Mouse (Mus musculus) frontal cortex, adult 2 months (tissue): ENCODE measurements at regions not wholly inside any gene's neighbourhood (a gene's known extent, or its start where the extent isn't known, plus 50 kb on each side); places are given as distances from the start of the nearest gene placed in this dataset.
"Not testable (repeated sequence)": the region's sequence is repeated elsewhere in the genome, so short reads cannot be mapped to it uniquely, and the experiment has no call there.

Experiments used
- DNase-seq, 2 experiments: peaks; one replicate each; pipeline ENCODE4 v3.0.0; 2022; ENCODE audit warnings: low spot score in 1 of 2; ENCODE audit errors: extremely low spot score in 1 of 2

DNA sequence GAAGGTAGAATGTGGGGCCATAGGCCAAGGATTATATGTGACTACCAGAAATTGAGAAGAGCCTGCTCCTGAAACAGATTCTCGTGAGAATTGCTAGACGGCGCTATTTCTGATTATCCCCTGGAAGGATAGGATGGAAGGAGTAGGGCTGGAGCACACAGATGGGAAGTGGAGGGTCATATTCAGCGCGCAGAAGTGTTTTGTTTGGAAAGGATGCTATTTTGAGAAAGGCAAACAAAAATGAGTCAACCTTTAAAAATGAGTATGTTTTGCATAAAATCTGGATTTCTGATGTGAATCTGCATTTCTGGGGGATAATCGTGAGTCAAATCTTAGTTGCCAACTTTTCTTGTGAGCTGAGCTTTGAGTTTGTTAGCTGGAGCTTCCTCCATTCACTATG is 58.1 kb upstream of the Fshb start:
- DNase-seq, result peak in 1 of 2 experiments; percentile 39

DNA sequence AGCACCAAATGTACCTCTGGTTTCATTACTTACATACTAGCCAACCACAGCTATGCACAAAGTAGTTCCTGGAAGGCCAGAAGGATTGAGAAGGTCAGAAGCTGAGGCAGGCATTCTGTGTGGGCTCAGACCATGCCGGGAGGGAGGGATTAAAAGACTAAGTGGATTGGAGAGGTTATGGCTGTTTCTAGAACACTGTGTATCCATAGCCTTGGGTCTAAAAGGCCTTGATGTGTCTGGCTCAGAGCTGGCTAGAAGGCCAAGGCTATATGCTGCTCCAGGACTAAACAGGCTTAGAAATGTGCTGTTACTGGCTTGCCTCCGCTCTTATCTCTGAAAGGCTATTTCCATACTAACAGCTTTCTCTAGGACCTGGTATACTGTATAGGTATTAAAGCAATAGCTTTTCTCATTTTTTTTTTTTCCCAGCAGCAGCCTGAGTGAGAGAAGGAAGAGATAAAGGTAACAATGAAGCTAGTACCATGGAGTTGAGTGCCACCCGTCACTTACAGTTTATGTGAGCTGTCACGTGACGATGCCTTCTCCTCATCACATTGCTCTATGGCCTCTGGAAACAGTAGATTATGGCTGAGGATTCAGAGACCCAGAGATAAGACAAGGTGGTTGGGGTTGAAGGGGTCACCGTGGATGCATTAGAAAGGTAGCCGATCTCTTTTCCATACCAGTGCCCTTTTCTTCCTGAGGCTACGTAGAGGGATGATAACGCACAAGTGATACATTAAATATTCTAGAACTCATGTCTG is 59.4 kb upstream of the Fshb start:
- DNase-seq, result no peak

DNA sequence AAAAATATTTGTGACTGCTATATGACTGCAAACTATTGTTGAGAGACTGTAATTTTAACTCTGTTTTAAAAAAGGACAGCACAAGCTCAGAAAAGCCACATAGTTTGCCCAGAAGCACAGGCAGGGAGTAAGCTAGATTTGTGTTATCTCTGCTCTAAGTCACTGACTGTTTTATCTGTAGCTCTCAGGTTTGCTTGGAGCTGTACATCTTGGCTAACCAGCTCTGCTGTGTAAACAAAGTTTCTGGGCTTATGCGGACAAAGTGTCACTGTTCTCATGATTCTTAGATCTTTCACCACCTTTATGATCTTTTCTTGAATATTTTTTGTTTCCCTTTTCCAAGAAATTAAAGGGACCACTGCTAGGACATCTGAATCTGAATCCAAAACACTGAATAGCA is 60.2 kb upstream of the Fshb start:
- no peak for DNase-seq

DNA sequence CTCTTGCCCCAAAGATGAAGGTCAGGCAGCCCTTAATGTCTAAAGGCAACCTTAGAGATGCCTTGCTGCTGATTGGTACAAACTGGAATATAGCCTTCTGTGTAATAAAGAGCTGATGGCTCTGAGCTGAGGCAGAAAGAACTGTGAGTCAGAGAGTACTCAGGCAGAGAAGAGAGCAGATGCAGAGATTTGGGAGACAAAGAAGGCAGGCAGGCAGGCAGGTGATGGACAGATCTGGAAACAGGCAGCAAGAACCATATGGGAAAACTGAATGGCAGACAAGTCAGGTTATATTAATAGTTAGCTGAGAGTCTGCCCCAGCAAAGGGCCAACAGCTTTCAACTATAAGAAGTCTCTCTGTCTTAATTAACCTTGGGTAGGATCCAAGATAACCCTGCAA is 73.7 kb upstream of the Fshb start:
- no peak for DNase-seq

DNA sequence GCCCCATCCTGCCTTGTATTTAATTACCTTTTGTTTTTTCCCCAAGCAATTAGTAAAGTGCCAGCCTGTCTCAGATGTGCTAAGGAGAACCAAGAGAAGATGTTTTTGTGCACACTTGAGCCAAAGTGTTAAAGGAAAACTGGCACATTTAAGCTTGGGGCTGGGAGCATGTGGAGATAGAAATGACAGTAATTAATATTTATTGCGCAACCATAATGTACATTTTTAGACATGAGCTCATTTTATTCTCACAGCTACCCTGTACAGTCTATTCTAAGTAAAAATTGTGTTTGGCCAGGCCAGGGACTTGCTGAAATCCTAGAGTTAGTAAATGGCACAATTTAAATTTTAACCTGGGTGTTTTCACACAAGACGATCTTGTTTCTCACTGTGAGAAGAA is 89.9 kb upstream of the Fshb start:
- DNase-seq, result no peak

DNA sequence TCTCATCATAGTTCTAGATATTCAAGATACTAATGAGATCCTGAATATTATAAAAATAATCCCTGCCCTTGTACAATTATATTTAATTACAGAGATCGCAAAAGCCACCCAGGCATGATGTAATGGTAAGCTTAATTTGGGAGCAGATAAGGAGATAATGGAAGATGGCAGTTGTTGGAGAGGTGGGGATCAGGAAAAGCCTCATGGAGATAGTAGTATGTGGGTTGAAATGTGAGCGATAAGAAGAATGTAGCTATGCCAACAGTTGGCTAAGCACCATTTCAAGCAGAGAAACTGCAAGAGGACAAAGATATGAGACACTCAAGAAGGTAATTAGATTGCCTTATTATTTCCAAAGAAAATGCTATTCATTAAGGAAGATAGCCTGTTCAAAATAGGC is 90.4 kb upstream of the Fshb start:
- no peak for DNase-seq

DNA sequence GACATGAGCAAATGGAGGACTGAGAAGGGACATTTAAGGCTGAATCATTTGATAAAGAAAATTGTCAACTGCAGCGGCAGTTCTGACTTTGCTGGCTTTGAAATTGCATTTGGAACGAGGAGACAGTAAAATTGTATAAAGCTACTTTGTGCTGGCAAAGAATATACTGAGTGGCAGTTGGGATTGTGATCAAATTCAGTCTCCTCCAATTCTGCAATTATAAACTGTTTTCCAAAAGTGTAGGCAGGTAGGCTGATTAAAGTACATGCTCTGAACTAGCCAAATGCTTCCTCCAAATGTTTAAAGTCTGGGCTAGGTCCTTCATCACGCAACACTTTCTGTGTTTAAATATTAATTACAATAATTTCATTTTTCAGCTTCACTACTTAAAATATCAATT is 90.9 kb upstream of the Fshb start:
- peak in 1 of 2 experiments; percentile 12 for DNase-seq

DNA sequence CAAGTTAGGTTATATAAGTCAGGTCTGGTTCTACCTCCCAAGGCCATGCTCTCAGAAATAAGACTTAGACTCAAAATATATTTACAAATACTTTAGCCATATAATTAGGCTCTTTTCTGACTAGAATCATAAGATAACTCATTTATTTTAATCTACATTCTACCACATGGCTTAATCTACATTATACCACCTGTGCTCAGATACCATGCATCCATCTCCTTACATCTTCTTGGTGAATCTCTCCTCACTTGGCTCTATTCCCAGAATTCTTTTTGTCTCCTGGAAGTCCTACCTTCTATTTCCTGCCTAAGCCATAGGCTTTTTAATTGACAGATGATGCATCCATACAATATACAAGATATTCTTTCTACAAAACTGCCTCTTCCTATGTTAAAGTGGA is 92.4 kb upstream of the Fshb start:
- DNase-seq, result no peak

DNA sequence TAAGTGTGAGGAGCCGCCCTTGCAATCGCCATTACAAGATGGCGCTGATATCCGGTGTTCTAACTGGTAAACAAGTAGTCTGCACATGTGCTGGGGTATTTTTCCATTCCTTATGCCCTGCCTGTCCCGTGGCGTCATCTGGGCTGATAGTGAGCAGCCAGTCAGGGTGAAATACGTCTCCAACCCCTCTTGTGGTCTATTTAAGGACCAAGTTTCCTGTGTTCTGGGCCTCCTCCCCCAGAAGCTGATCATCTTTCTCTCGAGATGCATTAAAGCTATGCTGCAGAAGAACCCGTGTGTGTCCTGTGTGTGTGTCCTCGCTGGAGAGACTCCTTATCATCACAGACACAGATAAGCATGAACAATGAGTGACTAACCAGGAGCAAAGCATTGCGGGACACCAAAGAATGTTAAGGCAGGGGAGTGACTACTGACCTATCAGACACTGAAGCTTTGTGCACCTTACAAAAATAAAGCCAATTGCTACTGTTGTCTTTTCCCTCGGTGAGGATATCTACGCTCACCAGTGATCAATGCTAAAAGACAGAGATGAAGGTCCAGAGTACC is 99.5 kb upstream of the Fshb start:
- DNase-seq, result not testable (repeated sequence)

DNA sequence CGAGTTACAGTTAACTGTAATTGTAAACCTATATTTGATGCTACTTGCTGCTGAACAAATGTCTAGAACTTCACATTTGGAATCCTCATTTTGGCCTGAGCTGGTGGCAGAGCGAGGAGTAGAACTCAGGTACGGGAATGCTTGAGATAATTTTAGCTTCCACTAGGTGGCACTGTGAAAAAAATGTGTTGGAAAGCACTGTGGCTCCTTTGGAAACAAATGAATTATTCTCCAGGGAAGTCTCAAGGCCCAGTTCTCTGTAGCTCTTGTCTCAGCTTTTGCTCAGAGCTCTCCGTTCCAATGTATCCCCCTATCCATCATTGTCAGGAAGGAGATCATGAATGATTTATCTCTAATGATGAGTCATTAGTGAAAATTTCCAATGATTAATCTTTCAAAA is 114.7 kb upstream of the Kcna4 start:
- DNase-seq, result peak in 1 of 2 experiments; percentile 63

DNA sequence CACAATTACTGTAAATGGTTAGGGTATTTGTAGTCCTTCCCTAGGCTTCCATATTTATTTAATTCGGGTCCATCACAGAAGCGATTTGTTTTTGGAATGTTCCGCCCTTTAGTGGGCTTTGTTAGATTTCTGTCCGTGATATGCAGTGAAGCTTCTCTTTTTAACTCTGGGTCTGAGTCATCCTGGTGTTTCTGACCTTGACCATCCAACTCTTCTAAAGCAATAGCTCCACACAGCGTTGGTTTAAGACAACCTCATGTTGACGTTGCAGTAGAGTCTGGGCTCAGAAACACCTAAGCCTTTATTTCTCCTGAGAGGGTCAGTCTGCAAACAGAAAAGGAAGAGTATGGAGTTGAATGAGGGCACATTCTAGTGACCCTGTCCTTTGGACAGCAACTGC is 107.4 kb upstream of the Kcna4 start:
- DNase-seq, result no peak

DNA sequence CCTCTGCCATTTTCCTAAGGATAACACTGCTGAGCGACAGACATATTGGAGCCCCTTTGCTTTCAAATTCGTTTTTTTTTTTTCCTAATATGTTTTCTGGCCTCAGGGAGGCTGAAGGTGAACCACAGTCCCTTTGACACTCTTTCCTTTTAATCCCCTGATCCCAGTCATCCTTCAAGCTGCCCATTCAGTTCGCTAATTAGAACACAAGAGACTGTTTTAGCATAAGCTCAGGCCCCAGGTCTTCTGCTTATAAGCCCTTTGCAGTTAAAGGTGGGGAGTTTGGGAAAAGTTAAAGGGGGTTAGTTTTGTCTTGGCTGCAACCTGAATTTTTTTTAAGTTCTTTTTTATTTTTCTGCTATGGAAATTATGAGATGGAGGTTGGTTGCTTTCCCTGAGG is 105.6 kb upstream of the Kcna4 start:
- DNase-seq, result no peak

DNA sequence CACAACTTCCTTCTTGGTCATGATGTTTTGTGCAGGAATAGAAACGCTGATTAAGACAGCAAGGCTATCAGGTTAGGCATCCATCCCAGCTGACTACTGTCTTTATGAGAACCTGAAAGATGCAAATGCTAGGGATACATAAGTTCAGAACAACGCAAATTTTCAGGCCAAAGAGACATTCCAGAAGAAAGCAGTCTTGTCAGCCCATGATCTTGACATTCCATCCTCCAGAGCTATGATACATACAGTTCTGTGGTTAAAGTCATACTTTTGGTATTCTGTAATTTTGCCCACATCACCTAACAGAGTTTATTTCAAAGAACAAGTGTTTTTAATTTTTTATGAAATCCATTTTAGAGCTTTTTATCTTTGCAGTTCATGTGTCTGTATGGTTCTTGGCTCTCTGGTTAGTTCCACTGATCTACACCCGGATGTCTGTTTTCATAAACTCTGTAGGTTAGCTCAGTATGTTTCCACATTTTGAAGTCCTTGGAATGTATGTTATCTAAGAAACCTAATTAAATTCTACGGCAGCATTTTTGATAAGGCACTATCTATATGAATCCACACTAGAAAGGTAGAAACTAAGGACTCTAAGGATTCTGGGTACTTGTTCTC is 88.5 kb upstream of the Kcna4 start:
- DNase-seq, result no peak

DNA sequence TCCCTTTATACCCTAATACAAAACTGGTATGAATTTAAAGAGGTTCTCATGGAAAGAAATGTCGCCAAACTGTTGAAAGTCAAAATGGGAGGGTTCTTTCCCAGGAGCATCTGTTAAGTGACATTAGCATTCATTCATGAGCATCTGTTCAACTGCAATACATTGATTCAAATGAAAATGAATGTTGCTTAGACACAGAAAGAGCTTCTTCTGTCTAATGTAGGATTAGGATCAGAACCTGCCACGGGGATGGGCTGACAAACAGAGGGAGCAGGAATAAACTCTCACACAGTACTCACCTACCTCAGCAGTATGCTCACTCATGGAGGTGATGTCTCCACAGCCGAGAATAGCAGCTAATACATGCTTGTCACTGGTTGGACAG is 88.0 kb upstream of the Kcna4 start:
- DNase-seq, result peak in 1 of 2 experiments; percentile 26

DNA sequence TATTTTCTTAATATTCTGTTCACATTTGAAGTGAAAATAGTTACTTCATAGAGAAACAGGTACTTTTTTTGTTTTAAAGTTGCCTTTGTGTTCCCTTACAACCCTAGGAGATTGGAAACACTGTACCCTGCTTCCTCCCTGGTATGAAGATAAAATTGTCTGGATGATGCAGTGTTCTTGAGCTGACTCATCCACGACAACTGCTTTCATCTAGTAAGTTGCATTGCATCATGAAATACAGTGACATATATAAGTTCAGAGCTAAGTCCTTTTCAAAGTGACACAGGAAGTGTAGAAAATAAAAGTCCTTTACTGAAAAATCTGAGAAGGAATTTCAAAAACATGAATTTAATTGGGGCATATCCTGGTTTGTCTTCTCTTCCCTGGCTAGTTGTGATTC is 68.9 kb upstream of the Kcna4 start:
- DNase-seq, result no peak

DNA sequence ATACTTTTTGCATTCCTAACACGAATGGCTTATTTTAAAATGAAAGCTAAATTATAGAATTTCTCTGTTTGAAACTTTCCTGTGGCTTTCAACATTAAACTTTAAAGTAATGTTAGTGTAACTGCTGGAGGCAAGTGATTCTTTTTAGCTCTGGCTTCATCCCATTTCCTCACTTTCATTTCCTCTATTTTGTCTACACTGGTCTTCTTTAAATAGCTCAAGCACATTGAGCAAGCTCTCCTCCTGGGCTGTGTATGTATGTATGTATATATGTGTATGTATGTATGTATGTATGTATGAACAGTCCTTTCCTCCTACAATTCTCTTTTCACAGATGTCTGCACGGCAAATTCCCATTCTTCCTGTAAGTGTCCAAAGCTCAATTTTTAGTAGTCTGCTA is 65.8 kb upstream of the Kcna4 start:
- no peak for DNase-seq

DNA sequence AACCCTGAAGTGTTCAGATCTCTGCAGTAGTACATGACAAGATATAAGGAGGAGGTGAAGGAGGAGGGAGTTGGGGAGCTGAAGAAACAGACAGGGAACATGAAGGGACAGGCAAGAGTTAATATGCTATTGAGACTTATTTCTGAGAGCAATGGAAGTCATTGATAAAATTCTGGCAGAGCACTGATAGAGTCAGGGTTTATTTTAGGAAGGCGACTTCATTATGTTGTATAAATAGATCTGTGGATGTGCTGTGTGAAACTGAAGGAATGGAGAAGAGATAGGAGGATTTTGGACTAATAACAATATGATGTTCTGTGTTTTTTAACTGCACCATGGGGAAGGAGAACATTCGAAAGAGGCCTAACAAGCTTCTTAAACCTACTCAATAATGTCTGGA is 63.0 kb upstream of the Kcna4 start:
- no peak for DNase-seq

DNA sequence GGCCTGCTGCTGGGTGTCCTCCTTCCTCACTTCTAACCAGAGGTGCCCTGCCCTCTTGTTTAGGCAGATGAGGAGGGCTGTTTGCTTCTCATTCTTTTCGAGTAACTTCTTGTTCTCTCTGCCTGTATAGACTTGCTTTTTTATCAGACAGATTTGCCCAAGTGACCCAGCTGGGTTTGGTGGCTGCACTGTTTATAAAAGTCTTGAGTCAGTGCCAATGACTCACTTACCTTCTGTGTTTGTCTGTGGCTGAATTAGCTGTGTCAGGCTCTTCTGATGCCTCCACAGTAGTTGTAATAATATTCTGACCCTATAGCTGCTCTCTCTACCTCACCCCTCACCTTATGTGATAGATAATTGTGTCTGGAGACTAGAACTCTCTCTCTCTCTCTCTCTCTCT is 62.2 kb upstream of the Kcna4 start:
- no peak for DNase-seq

DNA sequence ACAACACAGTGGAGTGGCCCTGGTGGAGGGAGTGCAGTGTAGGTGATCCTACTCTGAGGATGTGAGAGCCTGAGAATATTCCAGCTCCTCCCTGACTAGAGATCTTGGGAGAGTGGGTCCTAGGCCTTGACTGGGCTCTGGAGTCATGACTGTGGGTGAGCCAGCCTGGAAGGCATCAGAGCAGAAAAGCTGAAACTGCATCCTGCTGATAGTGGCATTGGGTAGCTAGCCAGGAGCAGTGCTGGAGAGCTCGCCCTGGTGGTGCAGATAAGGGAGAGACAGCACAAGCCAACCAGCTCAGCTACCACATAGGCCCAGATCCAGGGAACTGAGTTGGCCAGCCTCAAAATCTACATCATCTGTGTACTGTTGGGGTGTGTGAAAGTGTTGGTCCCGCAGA is 58.8 kb upstream of the Kcna4 start:
- DNase-seq, result no peak

DNA sequence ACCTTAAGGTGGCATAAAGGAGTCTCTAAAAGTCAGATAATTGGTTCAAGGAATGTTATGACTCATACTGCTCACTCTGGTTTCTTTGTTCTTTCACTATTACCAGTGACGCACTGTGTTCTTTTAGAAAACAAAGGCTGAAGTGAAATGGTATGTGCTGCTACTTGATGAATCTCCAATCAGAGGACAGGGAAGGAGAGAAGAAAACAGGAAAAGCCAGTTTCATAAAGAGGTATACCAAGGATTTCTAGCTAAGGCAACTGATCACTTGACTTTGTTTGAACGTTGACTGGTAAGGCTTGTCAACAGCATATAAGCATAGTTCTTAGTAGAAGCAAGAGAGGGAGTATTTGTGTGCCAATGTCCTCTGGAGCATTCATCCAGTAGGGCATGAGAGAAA is 57.6 kb upstream of the Kcna4 start:
- no peak for DNase-seq
